Mouse (Mus musculus) frontal cortex, postnatal 14 days (tissue): ENCODE measurements around the gene Adssl1.
A peak's percentile ranks its signal among the peaks of the same experiment; 100 is the strongest.

ENCODE experiments used
- DNase-seq, 2 experiments: peaks; one replicate each; pipeline ENCODE4 v3.0.0; 2022; ENCODE audit warnings: low spot score in 2 of 2

Gene Adssl1

DNA sequence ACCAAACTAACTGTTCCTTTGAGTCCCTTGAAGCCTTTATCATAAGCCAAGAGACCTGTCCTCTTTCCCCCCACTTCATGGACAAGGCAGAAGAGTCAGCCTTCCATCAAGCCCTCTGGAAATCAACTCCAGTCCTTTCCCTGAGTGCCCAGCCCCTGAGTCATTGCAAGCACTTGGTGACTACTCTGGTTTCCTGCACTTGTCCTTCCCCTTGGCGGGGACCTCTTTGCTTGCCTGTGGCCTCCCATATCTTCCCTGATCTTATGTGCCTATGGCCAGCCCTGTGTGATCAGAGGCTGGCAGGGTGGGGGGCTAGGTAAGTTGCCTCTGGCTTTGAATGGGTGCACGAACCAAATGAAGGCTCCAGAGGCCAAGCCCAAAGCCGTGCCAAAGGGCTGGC, 2.1 kb downstream of the Adssl1 start:
- no peak for DNase-seq

GRCm38 (mm10) chr12:112623742-112624141, 3.9 kb downstream of the Adssl1 start:
- DNase-seq, result no peak

GRCm38 (mm10) chr12:112625700-112626099, 5.9 kb downstream of the Adssl1 start:
- DNase-seq, result no peak

- DNase-seq, result no peak
Observed at GRCm38 (mm10) chr12:112626455-112626854, 6.6 kb downstream of the Adssl1 start.

GRCm38 (mm10) chr12:112627097-112627881, 7.4 kb downstream of the Adssl1 start:
- no peak for DNase-seq

GRCm38 (mm10) chr12:112628197-112628596, 8.4 kb downstream of the Adssl1 start:
- no peak for DNase-seq

DNA sequence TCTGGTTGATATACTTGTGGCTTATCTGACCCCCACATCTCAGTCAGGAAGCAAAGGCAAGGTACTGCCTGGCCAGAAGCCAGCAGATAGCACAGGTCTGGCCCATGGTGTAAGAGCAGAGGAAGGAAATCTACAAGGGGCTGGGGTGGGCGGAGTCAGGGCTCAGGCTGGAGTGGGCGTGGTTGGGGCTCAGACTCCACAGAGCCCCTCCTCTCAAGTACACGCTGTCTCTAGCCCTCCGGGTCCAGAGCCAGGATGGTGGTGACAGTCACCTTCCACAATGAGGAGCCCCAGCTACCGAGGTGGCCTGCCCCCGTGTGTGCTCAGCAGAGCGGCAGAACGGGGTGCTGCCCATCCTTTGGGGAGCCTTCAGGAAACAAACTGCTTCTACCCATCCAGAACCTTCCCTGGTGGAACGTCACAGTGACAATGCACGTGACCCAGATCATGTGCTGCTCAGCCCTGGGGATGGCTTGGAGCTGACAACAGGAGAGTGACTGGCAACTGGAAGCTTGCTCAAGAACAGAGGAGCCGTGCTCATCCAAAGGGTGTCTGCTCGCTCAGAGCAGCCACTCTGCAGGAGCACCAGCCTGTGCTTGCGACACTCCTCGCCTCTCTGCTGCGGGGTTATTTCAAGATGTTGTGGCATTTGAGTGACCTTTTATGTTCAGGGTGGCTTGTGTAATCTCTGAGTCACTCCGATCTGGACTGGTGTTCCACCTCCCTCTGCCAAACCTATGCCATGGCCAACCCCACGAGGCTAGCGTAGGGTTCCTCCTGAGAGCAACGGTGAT, 9.3 kb downstream of the Adssl1 start:
- DNase-seq, result peak in 1 of 2 experiments; percentile 34

DNA sequence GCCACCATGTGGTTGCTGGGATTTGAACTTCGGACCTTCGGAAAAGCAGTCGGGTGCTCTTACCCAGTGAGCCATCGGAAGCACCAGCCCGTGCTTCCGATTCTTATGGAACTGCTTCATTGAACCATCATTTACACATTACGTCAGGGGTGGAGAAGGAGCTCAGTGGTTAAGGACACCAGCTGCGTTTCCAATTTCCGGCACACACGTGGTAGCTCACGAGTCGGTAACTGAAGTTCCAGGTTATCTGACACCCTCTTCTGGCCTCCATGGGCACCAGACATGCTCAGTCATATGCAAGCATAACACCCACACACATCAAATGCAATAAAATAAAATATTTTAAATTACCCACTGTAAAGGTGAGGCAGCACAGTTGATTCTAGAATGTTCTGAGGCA, 10.2 kb downstream of the Adssl1 start:
- DNase-seq, result no peak

- no peak for DNase-seq
Observed at GRCm38 (mm10) chr12:112630796-112631195, 11.0 kb downstream of the Adssl1 start.

DNA sequence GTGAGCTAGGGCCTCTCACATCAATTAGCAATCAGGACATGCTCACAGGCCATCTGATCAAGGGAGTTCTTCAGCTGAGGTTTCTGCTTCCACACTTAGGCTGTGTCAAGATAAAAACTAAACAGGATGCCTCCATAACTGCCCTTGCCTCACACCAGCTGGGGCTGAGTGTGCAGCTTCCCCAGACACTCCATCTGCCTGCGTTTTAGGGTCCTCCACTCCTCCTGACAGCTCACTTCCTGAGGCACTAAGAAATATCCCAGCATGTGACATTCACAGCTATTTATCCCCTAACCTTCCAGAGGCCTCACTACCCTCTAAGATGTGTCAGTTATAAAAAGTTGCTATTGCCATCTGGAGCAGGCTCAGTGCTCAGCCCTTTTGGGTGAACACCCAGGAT, 11.6 kb downstream of the Adssl1 start:
- no peak for DNase-seq

DNA sequence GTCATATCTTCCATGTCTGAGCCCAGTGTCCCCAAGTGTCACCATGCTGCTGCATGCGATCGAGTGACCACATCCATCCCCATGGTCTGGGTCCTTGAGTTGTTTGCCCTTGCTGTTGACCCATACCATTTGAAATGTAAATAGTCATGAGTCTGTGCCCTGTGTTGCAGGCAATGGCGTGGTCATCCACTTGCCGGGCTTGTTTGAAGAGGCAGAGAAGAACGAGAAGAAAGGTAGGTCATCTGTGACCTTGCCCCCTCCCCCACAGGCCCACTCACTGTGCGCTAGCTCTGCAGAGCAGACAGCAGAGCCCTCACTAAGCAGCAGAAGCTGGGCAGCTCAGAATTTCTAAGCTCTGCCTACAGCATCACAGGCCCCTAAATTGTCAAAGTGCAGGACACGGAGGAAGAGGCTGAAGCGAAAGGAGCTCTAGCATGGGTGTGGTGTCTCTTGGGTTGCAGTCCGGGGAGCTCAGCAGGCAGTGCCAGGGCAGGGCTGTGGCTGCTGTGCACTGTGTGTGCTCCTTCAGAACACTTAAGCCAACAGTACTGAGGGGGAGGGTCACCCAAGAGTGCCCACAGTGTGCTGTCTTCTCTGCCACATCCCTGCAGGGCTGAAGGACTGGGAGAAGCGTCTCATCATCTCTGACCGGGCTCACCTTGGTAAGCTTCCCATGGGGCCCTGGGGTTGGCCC, 12.4 kb downstream of the Adssl1 start:
- DNase-seq, result no peak

- no peak for DNase-seq
Observed at GRCm38 (mm10) chr12:112632907-112633306, 13.1 kb downstream of the Adssl1 start.

GRCm38 (mm10) chr12:112633686-112634085, 13.8 kb downstream of the Adssl1 start:
- no peak for DNase-seq

- DNase-seq, result no peak
Observed at GRCm38 (mm10) chr12:112639526-112639925, 19.7 kb downstream of the Adssl1 start.

- DNase-seq, result no peak
Observed at GRCm38 (mm10) chr12:112643126-112643525, 23.3 kb downstream of the Adssl1 start.

GRCm38 (mm10) chr12:112644180-112644854, 24.5 kb downstream of the Adssl1 start, which contains the start of gene Siva1:
Gene Siva1, plus strand, starts transcription at chr12:112644679.
- DNase-seq, result peak; percentile 96 to 97

- DNase-seq, result no peak
Observed at GRCm38 (mm10) chr12:112644855-112645506, 25.1 kb downstream of the Adssl1 start.

GRCm38 (mm10) chr12:112646139-112646538, 26.3 kb downstream of the Adssl1 start:
- no peak for DNase-seq

DNA sequence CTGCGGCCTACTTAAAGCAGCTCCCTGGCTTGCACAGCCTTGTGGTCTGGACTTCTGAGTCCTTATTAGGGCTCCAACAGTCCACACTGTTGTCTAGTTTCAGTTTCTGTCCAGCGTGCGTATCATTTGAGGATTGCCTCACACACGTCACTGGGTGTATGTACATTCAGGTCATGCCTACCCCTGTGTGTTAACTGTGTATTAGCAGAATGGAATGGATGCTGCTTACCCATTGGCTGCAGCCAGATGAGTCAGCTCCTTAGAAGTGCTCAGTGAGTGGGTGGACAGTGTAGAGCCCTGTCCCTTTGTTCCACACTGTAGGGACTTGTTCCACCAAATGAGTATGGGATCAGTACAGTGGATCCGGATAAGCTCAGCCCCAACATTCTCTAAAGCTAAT, 28.2 kb downstream of the Adssl1 start:
- no peak for DNase-seq

- no peak for DNase-seq
Observed at GRCm38 (mm10) chr12:112651778-112652439, 32.1 kb downstream of the Adssl1 start.
